Mouse (Mus musculus): Measurements from ENCODE around the gene Defb20.
"Not testable (repeated sequence)": the region's sequence is repeated elsewhere in the genome, so short reads cannot be mapped to it uniquely, and the experiment has no call there.

The Defb20 gene

DNA sequence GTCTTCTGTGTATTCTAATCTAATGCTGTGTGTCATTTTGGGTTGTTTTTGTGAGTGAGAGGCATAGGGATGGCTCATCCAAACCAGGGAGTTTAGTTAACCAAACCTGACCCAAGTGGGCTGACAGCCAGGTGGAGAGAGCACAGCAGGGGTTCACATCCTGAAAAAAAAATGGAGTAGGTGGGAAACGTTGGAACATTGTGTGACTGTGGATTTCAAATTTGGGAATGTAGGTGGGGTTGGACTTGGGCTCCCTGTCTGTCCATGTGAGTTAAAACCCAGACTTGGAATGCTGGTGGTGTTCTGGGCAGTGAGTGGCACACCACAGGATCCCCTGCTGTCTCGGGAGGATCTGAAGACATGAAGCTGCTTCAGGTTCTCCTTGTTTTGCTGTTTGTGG lies at the start of gene Defb20:
Gene Defb20 (plus strand): TSS at position 301 of the 400 bp plus-strand sequence.
- in situ Hi-C loops (cut with MboI, MseI), result no loop called here

DNA sequence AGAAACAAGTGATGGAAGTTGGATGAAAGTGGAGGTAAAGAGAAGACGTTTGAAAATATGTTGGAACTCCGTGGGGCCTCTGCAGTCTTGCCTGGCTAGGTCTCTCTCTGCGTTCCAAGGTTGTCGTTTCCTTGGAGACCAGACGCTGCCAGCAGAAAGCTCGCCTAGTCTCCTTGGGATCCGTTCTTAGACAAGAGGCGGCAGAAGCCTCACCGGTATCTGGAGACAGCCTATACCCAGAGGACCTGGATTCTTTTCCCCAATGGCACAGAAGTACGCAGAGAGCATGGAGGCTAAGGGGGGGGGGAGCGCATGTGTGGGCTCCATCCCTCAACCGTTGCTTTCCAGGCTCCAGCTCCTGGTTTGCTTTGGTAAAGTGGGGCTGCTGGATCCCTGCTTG lies 49.4 kb upstream of the Defb20 start:
- in situ Hi-C loops (cut with MboI, MseI), result no loop called here

DNA sequence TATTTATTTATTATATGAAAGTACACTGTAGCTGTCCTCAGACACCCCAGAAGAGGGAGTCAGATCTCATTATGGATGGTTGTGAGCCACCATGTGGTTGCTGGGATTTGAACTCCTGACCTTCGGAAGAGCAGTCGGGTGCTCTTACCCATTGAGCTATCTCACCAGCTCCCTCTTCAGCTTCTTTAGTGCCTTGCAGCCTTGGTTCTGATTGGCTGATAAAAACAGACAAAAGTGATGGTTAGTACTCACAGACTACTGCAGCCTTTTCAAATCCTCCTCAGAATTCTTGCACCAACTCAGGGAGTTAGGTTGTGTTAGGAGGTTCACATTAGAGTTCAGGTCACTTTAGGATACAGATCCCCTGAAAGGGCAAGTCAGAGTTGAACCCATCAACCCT lies 48.4 kb upstream of the Defb20 start:
- in situ Hi-C loops (cut with MboI, MseI), result not testable (repeated sequence)

DNA sequence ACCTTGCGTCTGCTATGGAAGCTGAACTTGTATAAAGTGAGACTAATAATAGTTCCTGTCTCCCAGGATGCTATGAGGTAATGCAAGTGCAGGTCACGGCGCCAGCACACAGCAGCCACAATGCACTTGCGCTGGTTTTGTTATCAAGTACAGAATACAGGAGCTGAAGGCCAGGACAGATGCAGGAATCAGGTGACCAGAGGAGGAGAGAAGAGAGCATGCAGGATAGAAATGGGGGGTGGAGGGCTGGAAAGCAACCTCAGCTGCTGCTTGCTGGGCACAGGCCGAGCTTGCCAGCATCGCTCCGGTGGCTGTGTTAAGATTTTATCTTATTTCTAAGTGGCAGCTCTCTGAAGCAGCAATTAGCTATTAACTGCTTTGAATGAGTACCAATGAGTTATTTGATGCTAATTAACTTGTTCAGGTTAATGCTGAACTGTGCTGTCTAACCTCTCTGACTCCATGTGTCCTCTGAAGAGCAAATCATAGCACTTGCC lies 40.4 kb upstream of the Defb20 start:
- in situ Hi-C loops (cut with MboI, MseI), result no loop called here

DNA sequence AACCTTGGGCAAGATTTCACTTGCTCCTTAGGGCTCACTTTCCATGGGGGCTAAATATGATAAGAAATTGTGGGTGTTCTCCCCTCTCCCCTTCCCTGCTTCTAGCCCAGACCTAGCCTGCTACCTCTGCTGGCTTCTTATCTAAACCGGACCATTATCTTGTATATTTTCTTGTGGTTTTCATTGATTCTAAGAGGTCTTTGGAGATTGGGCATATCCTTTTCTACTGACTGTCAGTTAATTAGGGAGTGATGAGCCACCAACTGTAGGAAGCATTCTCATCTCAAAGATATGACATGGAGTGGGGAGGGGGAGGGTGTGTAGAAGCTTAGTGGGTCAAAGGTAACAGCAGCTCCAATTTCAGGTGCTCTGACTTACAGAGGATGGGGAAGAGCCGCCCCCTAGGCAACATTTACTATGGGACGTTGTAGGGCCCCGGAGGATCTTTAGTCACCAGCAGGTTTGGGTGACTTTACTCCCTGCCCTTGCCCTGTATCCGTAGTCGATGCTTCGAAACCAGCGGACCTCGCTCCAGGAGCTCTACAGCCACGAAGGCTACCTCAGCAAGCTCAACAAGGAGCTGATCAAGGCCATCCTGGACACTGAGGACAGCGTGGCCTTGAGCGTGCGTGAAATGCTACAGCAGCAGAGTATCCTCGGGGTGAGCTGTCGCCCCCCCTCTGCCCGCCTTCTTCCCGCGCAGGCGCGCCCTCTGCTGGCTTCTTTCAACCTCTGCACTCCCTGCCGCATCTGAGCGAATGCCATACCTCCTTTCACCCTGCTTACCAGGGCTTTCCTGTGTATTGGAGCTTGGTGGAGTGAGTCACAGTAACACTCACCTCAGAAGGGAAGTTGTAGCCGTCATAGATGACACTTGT lies 39.6 kb upstream of the Defb20 start:
- in situ Hi-C loops (cut with MboI, MseI), result no loop called here

DNA sequence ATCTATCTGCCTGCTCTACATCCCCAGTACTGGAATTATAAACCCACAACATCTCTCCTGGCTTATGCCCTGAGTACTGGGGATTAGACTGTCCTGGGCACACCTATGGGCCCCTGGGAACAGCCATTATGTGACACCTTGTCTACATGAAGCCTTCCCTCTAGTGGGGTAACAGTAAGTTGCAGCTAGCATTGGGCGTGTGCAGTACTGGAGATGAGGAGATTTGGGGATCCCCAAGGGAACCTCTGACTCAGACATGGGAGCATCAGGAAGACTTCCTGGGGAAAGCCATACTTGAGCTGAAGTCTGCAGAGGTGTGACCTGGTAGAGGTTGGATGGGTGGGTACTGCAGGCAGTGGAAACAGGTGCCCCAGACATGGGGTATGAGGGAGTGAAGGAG lies 37.9 kb upstream of the Defb20 start:
- in situ Hi-C loops (cut with MboI, MseI), result no loop called here

DNA sequence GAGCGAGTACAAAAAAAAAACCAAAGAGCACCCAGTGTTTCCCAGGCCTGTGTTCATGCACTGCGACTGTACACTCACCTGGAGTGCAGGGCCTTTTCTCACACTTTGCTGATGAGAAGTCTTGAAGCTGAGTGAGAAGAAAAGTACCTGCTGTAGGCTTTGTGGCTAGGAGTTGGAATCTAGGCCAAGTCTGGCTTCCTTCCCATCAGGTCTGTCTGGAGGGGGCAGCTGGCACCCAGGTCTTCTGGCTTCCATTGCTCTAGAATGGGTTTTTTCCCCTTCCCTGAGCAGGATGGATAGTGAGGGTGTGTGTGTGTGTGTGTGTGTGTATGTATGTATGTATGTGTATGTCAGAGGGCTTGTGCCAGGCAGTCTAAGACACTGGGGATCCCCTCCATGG lies 37.0 kb upstream of the Defb20 start:
- in situ Hi-C loops (cut with MboI, MseI), result no loop called here

DNA sequence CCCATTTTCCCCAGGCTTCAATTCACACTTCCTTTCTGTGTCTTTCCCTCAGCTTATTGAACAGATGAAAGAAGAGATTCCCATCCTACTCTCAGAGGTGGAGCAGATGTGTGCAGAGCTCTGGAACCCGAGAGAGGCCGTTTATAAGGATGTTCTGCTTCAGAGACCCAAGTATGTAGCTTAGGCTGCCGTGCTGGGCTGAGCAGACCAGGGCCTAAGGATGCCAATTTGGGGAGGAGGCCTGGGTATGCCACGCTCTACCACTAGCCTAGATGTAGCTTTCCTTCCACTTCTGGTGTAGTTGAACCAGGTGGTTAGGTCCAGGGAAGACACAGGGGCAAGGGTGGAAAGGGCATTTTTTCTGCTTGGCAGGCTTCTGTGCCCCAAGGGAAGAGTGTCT lies 34.5 kb upstream of the Defb20 start:
- in situ Hi-C loops (cut with MboI, MseI), result no loop called here

DNA sequence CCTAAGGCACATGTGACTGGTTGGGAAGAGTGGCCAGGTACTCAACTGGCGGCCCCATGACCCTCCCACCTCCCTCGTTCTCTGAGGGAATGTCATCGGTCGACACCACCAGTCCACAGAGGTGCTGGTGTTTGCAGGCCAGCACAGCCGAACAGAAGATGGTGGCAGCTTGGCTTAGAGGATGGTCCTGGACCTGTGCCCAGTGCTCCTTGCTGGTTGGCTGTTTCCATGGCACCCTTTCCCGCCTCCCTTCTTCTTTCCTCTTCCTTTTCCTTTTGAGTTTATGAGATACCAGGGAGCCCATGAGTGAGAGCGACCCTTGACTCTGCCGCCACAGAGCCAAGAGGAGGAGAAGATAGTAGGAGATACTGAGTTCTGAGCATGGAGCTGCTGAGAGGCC lies 33.6 kb upstream of the Defb20 start:
- in situ Hi-C loops (cut with MboI, MseI), result no loop called here

DNA sequence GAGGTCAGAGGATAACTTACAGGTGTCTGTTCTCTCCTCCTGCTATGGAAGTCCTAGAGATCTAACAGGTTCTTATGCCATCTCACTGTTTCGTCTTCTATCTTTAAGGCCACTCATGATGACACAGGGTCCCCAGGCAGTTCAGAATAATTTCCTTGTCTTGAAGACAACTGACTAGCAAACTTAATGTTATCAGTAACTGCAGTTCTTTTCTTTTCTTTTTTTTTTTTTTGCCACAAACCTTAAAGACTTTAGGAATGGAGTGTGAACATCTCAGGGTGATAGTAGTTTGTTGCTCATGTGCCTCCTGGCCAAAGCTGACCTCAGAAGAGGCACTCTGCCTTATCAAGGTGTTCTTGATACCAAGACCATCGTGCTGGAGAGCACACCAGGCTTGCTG lies 30.2 kb upstream of the Defb20 start:
- in situ Hi-C loops (cut with MboI, MseI), result loop anchor here (5.0 kb wide), 1 partner anchor 106 kb away; no protein-coding TSS in a partner anchor

DNA sequence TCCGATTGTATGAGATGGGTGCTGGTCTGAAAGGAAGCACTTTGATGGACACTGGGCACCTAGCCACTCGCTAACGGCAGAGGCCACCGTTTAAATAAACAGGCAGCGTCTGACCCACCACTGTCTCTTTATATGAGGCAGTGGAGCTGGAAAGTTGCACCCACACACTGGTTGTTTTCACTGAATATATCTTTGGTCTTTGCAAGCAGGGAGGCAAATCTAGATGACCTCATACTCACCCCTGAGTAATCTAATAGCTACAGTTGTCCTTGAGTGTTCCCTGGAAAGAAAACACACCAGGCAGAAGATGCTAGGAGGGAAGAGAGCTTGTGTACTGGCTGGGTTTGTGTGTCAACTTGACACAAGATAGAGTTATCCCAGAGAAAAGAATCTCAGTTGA lies 29.4 kb upstream of the Defb20 start:
- in situ Hi-C loops (cut with MboI, MseI), result loop anchor here (5.0 kb wide), 1 partner anchor 105 kb away; no protein-coding TSS in a partner anchor

DNA sequence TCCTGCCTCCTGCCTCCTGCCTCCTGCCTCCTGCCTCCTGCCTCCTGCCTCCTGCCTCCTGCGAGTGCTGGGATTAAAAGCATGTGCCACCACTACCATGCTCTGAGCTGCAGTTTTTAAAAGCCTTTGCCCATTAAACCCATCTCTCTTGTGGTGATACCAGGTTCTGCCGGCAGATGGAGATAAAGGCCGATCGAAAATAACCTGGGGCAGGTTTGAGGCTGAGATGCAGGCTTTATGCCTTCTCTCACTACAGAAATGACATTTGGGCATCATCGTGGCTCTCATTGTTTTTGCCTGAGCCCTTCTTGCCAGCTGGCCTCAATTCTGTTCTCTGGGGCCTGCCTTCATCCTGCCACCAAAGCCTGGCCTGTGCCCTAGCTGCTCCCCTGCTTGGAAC lies 26.6 kb upstream of the Defb20 start:
- in situ Hi-C loops (cut with MboI, MseI), result no loop called here

DNA sequence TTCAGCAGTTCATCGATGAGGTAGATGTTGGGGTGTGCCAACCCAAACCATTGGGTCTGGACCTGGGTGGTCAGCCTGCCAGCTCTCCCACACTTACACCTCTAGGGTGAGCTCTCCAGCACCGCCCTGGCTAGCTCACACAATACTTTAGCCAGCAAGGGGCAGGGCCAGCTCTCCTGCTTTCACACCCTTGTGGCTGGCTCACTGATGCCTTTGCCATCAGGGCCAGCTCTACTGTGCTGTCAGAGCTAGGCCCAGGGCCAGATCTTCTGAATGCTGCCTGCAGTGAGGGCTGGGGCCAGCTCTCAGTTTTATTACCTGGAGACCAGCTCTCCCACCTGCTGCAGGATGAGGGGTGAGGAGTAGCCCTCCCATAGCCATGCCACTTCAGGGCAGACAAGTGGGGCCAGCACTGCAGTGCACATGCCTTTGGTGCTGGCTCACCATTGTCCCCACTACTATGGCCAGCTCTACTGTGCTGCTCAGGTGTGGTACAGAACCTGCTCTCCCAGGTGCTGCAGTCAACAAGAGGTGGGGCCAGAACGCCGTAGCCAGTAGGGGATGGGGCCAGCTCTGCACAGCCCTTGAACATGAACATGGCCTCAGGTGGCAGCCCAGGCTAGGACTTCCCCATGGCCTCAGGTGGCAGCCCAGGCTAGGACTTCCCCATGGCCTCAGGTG lies 24.6 kb upstream of the Defb20 start:
- in situ Hi-C loops (cut with MboI, MseI), result no loop called here

DNA sequence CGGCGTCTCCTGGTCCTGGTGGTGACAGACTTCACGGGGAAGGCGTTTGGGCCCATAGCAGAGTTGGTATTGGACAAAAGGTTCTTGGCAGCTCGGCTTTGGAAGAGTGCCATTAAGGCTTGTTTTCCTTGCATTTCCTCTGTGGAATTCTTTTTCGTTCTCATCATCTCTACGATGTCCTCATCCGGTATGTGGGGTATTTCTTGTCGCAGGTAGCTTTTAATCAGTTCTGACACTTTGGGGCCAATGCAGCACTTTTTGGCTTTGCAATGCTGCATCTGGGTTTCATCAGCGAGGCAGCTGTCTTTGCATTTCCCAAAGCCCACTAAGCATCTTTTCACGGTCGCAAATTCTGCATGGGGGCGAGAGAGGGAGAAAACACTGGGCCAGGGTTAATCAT lies 17.6 kb upstream of the Defb20 start:
- in situ Hi-C loops (cut with MboI, MseI), result no loop called here

DNA sequence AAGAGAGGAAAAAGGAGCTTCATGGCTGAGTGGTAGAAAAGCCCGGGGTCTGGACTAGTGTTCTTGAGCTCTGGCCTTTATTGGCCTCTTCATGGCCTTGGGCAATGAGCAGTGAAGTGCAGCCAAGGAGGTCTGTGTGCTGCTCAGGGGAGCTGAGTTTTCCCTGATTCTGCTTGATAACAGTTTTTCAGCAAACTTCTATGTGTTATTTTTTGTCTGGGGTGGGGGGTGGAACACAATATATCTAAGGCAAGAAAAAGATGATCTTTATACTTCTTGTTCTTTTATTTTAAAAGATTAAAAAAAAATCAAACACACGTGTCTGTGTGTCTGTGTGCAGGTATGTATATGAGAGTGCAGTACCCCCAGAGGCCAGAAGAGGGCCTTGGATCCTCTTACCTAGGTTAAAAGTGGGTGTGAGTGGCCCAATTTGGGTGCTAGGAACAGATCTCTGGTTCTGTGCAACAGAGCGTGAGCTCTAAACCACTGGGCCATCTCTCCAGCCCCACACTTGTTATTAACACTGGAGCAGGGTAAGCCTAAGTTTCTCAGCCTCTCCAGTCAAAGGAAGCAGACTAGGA lies 12.2 kb upstream of the Defb20 start, which contains the start of gene Defb23:
Gene Defb23 (minus strand): TSS at position 51 of the 581 bp plus-strand sequence.
- in situ Hi-C loops (cut with MboI, MseI), result no loop called here

DNA sequence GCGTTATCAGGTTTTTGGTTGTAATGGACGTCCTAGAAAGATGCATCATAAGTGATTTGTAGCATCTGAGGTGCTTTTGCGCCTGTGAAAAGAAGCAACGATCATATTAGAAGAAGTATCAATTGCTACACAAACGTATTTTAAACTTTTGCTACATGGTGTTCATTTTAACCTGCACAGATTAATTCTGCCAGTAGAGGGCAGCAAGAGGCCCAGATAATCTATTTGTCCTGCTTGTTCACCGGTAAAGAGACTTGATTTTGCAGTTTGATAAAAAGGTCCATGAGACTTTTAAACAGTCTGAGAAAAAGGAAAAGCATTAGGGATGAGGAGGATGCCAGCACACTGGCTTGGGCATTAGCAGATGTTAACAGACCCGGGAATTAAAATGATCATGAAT lies 5.9 kb upstream of the Defb20 start:
- in situ Hi-C loops (cut with MboI, MseI), result no loop called here

DNA sequence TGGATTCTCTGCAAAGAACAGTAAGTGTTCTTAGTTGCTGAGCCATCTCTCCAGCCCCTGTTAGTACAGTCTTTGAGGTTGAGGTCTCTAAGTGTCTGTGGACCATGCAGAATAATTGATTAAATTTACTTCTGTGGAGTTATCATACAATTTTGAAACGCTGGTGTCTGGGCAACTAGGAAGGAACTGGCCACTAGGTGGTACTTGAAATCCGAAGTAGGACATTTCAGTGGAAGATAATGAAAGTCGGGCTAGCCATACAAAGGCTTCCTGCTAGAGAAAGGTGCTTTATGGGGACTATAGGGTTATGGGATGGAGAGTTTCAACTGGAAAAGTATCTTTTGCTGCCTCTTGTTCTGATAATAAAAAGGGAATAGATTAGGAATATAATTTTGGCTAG lies 4.4 kb upstream of the Defb20 start:
- in situ Hi-C loops (cut with MboI, MseI), result no loop called here

DNA sequence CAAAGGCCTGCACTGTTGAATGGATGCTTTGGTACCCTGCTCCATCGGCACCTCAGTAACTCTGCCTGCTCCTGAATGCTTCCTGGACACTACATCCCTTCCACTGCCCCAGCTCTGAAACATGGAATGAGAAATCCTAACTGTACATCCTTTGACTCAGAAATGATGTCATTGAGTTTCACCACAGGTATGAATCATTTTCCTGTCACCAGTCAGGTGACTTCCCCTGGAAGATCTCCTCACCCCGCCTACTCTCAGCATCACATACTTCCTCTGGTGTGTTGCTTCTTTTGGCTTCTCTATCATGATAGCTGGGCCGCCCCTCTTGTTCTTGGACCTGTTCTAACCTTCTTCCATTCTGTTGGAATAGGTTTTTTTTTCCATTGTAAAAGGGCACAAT lies 4.0 kb downstream of the Defb20 start:
- in situ Hi-C loops (cut with MboI, MseI), result no loop called here

DNA sequence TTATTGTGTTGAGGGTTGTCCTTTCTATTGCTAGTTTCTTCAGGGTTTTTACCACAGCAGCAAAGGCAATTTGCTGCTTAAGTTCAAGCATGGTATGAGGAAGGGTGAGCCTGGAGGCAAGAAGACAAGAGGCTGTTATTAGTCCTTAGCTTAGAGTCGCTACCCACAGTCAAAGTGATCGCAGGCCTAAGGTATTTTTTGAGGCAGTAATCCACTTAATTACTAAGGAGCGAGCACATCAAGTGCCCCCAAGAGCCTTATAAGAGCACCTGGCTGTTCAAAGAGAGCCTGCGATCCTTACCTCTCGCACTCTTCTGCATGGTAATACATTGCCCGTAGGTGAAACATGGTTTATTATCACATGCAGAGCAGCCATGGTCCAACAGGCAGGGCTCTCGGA lies 4.9 kb downstream of the Defb20 start:
- in situ Hi-C loops (cut with MboI, MseI), result no loop called here

DNA sequence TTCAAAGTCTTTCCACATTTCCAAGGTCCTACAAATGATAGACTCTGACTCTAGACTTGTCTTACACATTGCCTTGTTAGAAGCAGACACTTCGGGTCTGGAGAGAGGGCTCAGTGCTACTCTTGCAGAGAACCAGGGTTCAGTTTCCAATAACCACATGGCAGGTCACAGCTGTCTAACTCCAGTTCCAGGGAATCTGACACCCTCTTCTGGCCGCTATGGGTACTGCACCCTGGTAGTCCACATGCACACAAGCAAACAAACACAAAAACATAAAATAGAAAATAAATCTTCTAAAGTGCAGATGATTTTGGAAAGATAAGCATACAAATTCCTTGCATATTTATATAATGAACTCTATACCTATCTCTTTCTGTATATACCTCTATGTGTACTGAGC lies 10.2 kb downstream of the Defb20 start:
- in situ Hi-C loops (cut with MboI, MseI), result no loop called here

DNA sequence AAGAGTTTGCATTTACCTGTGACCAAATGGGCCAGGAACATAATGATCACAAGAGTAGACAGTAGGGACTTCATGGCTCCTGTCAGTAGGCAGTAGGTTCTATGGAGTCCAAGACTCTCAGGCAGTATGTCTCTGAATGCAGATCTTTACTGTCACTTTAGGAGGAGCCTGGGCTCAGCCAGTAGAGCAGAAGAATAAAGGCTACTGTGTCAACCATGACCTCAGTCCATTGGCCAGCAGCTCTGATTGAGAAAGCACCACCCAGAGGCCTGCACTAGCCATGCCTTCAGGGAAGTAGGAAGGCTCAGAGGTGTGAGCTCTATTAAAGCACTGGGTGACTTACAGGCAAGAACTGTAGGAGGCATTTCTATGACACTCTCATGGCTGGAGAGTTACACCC lies 13.2 kb downstream of the Defb20 start, which contains the start of gene Defb22:
Gene Defb22 (minus strand): TSS at position 101 of the 400 bp plus-strand sequence.
- in situ Hi-C loops (cut with MboI, MseI), result no loop called here

DNA sequence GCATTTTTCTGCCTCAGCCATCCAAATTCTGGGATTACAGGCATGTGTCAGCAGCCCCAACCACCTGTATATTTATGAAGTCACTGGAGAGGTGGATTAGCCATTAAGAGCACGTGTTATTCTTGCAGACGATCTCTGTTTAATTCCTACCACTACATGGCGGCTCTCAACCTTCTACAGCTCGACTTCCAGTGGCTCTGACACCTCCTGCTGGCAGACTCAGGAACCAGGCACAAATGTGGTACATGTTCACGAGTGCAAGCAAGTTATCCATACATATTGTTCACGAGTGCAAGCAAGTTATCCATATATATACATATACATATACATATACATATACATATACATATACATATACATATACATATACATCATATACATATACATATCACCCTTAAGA lies 16.3 kb downstream of the Defb20 start:
- in situ Hi-C loops (cut with MboI, MseI), result no loop called here
